In genomic region chr6:113697222-113698205, GRCm38 (mm10) we compare ENCODE assay signal across 8 mouse cellular contexts. TPM values are rescaled to one million over a fixed set of nuclear protein-coding genes. Genes with fewer than 3 reads are reported as not detected.
DNase-seq lines count a peak whose midpoint lies in the region; ATAC-seq and TF ChIP-seq lines count a peak whose summit lies in the region.
"Had no signal": no experiment of that assay in that cellular context is flagged by ENCODE, and none has a peak within 500 bp of the region (broad histone marks: within the 10 kb centered on the region; RNA-seq: fewer than 3 reads in every experiment).

No protein-coding gene starts in this region.

- no peak for TF ChIP-seq RAD21 in CH12.LX (IDR thresholded peaks at IDR 0.05; ENCODE audit: low read depth, low read length)

- H3K36me3 ChIP-seq in CH12.LX (replicated peaks in 1 of 2; ENCODE audit: control insufficient read depth in 1 of 2, insufficient read depth in 1 of 2, low read length in 1 of 2), result peaks cover 36 to 55% of the 10 kb centered on the region in 2 experiments
- no peaks in the 10 kb centered on the region; the same call in 1 of the 2 replicates for H3K36me3 ChIP-seq in embryonic facial prominence, embryonic 11.5 days (replicated peaks; ENCODE audit: control insufficient read depth, insufficient read depth, low read depth, low read length)
- H3K36me3 ChIP-seq in heart, embryonic 14.5 days (ENCODE audit: control insufficient read depth, insufficient read depth, low read length), result peaks cover 45% of the 10 kb centered on the region
- peaks cover 47% of the 10 kb centered on the region for H3K36me3 ChIP-seq in limb, embryonic 10.5 days
- peaks cover 17% of the 10 kb centered on the region for H3K36me3 ChIP-seq in midbrain, embryonic 13.5 days

- TF ChIP-seq EP300 in CH12.LX (IDR thresholded peaks at IDR 0.05; ENCODE audit: low read length), result no peak

- peaks cover 18 to 56% of the 10 kb centered on the region in 2 experiments; a peak in 3 of 4 replicates for H3K4me1 ChIP-seq in CH12.LX (ENCODE audit: control insufficient read depth in 1 of 2, insufficient read depth in 2 of 2)
- H3K4me1 ChIP-seq in embryonic facial prominence, embryonic 11.5 days (ENCODE audit: control insufficient read depth, insufficient read depth, low read length), result no peaks in the 10 kb centered on the region
- H3K4me1 ChIP-seq in heart, embryonic 14.5 days (ENCODE audit: control insufficient read depth in 2 of 2, insufficient read depth in 2 of 2, low read length in 2 of 2), result peaks cover 11 to 22% of the 10 kb centered on the region in 2 experiments
- H3K4me1 ChIP-seq in limb, embryonic 10.5 days, result peaks cover 46% of the 10 kb centered on the region
- peaks cover 33% of the 10 kb centered on the region for H3K4me1 ChIP-seq in midbrain, embryonic 13.5 days (replicated peaks)

- peak overlapping the region; percentile 75 for H3K27ac ChIP-seq in CH12.LX (ENCODE audit: insufficient read depth, low read depth)
- peak overlapping the region; percentile 82 for H3K27ac ChIP-seq in embryonic facial prominence, embryonic 11.5 days (replicated peaks; ENCODE audit: low read depth, low read length)
- peak overlapping the region; percentile 89 to 95 for H3K27ac ChIP-seq in heart, embryonic 14.5 days (replicated peaks in 1 of 2; ENCODE audit: control insufficient read depth in 1 of 2, insufficient read depth in 1 of 2, low read depth in 2 of 2, low read length in 2 of 2)
- peak overlapping the region; percentile 91 for H3K27ac ChIP-seq in limb, embryonic 10.5 days
- H3K27ac ChIP-seq in midbrain, embryonic 13.5 days, result peak overlapping the region; percentile 85

- H3K79me2 ChIP-seq in CH12.LX (replicated peaks; ENCODE audit: control insufficient read depth, extremely low read depth, insufficient read depth, poor library complexity, severe bottlenecking), result peaks cover 50% of the 10 kb centered on the region

- peak overlapping the region; percentile 92 for H3K9ac ChIP-seq in CH12.LX (ENCODE audit: insufficient read depth, low read depth)
- H3K9ac ChIP-seq in embryonic facial prominence, embryonic 11.5 days (replicated peaks; ENCODE audit: low read length), result peak overlapping the region; percentile 83
- H3K9ac ChIP-seq in heart, embryonic 14.5 days (ENCODE audit: low read length), result peak overlapping the region; percentile 92
- H3K9ac ChIP-seq in midbrain, embryonic 13.5 days (replicated peaks), result peak overlapping the region; percentile 84

- TF ChIP-seq CTCF in CH12.LX (conservative IDR thresholded peaks at IDR 0.05 in 1 of 2, IDR thresholded peaks at IDR 0.05 in 1 of 2; ENCODE audit: low read depth in 2 of 2, low read length in 2 of 2), result no peak

- WGBS in embryonic facial prominence, embryonic 11.5 days, result under 1% methylated on average over 90 of the region's 113 CpGs
- under 1% methylated on average over 103 of the region's 113 CpGs for WGBS in heart, embryonic 14.5 days
- 1% methylated on average over 109 of the region's 113 CpGs for WGBS in limb, embryonic 10.5 days
- under 1% methylated on average over 82 of the region's 113 CpGs for WGBS in midbrain, embryonic 13.5 days

- DNase-seq in CH12.LX (ENCODE audit: extremely low read depth) (no peak), R1 (ENCODE audit: low read depth, low spot score) (peak; percentile 57)
- DNase-seq in embryonic facial prominence, embryonic 11.5 days (ENCODE audit: low spot score), result peak; percentile 18
- peak; percentile 66 for DNase-seq in limb, embryonic 10.5 days (ENCODE audit: low spot score)
- peak; percentile 68 for DNase-seq in testis, postnatal 10 days (ENCODE audit: low spot score)

- no peaks in the 10 kb centered on the region for H3K9me3 ChIP-seq in CH12.LX (replicated peaks; ENCODE audit: low read length)
- H3K9me3 ChIP-seq in embryonic facial prominence, embryonic 11.5 days (replicated peaks; ENCODE audit: control insufficient read depth, low read length), result no peaks in the 10 kb centered on the region
- no peaks in the 10 kb centered on the region for H3K9me3 ChIP-seq in heart, embryonic 14.5 days (ENCODE audit: control insufficient read depth, low read length)
- H3K9me3 ChIP-seq in limb, embryonic 10.5 days (replicated peaks), result no peaks in the 10 kb centered on the region
- no peaks in the 10 kb centered on the region for H3K9me3 ChIP-seq in midbrain, embryonic 13.5 days

- no peak for TF ChIP-seq POLR2A in CH12.LX (IDR thresholded peaks at IDR 0.05; ENCODE audit: low read depth, low read length)

- no peak for ATAC-seq in embryonic facial prominence, embryonic 11.5 days (replicated peaks; ENCODE audit: insufficient number of reproducible peaks, low FRiP score, low TSS enrichment, low read depth)
- ATAC-seq in heart, embryonic 14.5 days (ENCODE audit: insufficient number of reproducible peaks, insufficient read depth, low FRiP score, low read depth), result no peak
- no peak; the same call in 1 of the 2 replicates for ATAC-seq in midbrain, embryonic 13.5 days

- peak overlapping the region; percentile 93 for H3K4me2 ChIP-seq in CH12.LX (ENCODE audit: insufficient read depth, low read depth, poor library complexity, severe bottlenecking)
- peak overlapping the region; percentile 99 for H3K4me2 ChIP-seq in embryonic facial prominence, embryonic 11.5 days (ENCODE audit: low read depth, low read length)
- peak overlapping the region; percentile 97 for H3K4me2 ChIP-seq in heart, embryonic 14.5 days (ENCODE audit: low read length)
- H3K4me2 ChIP-seq in midbrain, embryonic 13.5 days (replicated peaks), result peak overlapping the region; percentile 98

- no peaks in the 10 kb centered on the region for H3K27me3 ChIP-seq in CH12.LX (replicated peaks)
- no peaks in the 10 kb centered on the region for H3K27me3 ChIP-seq in embryonic facial prominence, embryonic 11.5 days (ENCODE audit: control insufficient read depth, insufficient read depth, low read length)
- no peaks in the 10 kb centered on the region for H3K27me3 ChIP-seq in heart, embryonic 14.5 days (ENCODE audit: control insufficient read depth, insufficient read depth, low read length)
- no peaks in the 10 kb centered on the region for H3K27me3 ChIP-seq in limb, embryonic 10.5 days (ENCODE audit: low read depth, poor library complexity, severe bottlenecking)
- no peaks in the 10 kb centered on the region for H3K27me3 ChIP-seq in midbrain, embryonic 13.5 days

- dilution Hi-C loops in CH12.LX (cut with MboI; ENCODE audit: extremely low pct_ligation_motif_present, extremely low pct_unique_long_range_greater_than_20kb, low sequenced_read_pairs), result no loop called here

- H3K4me3 ChIP-seq in CH12.LX (replicated peaks in 1 of 3; ENCODE audit: low read depth in 2 of 3, low read length in 2 of 3, poor library complexity in 1 of 3), result peak overlapping the region; percentile 82 to 97 (median 96)
- H3K4me3 ChIP-seq in embryonic facial prominence, embryonic 11.5 days (ENCODE audit: low read depth, low read length), result peak overlapping the region; percentile 91
- peak overlapping the region; percentile 79 to 95 for H3K4me3 ChIP-seq in heart, embryonic 14.5 days (ENCODE audit: control insufficient read depth in 1 of 2, insufficient read depth in 1 of 2, low read depth in 1 of 2, low read length in 2 of 2)
- H3K4me3 ChIP-seq in limb, embryonic 10.5 days, result peak overlapping the region; percentile 93
- peak overlapping the region; percentile 93 for H3K4me3 ChIP-seq in midbrain, embryonic 13.5 days (replicated peaks)

- in situ Hi-C loops in CH12.LX (cut with MboI; ENCODE audit: low pct_ligation_motif_present, low pct_unique_long_range_greater_than_20kb, low sequenced_read_pairs), result no loop called here

TF ChIP-seq in CH12.LX, 34 proteins besides CTCF, POLR2A, EP300 and RAD21 (continues in another document):
- TF ChIP-seq TCF12 (IDR thresholded peaks at IDR 0.05; ENCODE audit: low read depth, low read length), result no peak
- no peak for TF ChIP-seq PAX5 (IDR thresholded peaks at IDR 0.05; ENCODE audit: low read length)
- TF ChIP-seq MXI1 (IDR thresholded peaks at IDR 0.05; ENCODE audit: low read depth, low read length), result peak; percentile 89
- TF ChIP-seq UBTF (IDR thresholded peaks at IDR 0.05; ENCODE audit: low read depth, low read length), result peak; percentile 13; the same call in 1 of the 2 replicates
- TF ChIP-seq MAX (IDR thresholded peaks at IDR 0.05; ENCODE audit: low read length), result peak; percentile 66

RNA-seq across cellular contexts. Expression of gene Tatdn2, which starts 0.7 kb away (rescaled TPM):
- total RNA-seq in CH12.LX (2012; rRNA removed) (35.1 and 62.5 TPM in 2 replicates), CH12.LX (2014; rRNA removed) (34.5 and 35.5 TPM in 2 replicates)
- 58.0 and 70.8 TPM in 2 replicates for polyA plus RNA-seq in CH12.LX (2012; ENCODE audit: insufficient read length, low read depth)
- polyA plus RNA-seq in embryonic facial prominence, embryonic 11.5 days (2014; fragmentation: Nextera tagmentation; extraction: Ambion mirVana), result 0.84 and 1.6 TPM in 2 replicates
- polyA plus RNA-seq in heart, embryonic 14.5 days (2014; fragmentation: Nextera tagmentation; extraction: Ambion mirVana), result 0.93 and 1.1 TPM in 2 replicates
- 0.48 and 0.89 TPM in 2 replicates for polyA plus RNA-seq in limb, embryonic 10.5 days (2016; fragmentation: Nextera tagmentation; extraction: Ambion mirVana)
- polyA plus RNA-seq in midbrain, embryonic 13.5 days (2015; fragmentation: Nextera tagmentation; extraction: Ambion mirVana), result 0.93 and 1.0 TPM in 2 replicates

RNA-seq across cellular contexts. Expression of gene Ghrl, which starts 22.2 kb away (rescaled TPM):
- not detected in 2 replicates for total RNA-seq in CH12.LX (2012; rRNA removed)
- total RNA-seq in CH12.LX (2014; rRNA removed), result not detected in 2 replicates
- 1.1 and 2.6 TPM in 2 replicates for polyA plus RNA-seq in CH12.LX (2012; ENCODE audit: insufficient read length, low read depth)
- not detected in 2 replicates for polyA plus RNA-seq in embryonic facial prominence, embryonic 11.5 days (2014; fragmentation: Nextera tagmentation; extraction: Ambion mirVana)
- polyA plus RNA-seq in heart, embryonic 14.5 days (2014; fragmentation: Nextera tagmentation; extraction: Ambion mirVana), result 0.23 TPM in 1 of 2 replicates, not detected in the other
- not detected in 2 replicates for polyA plus RNA-seq in limb, embryonic 10.5 days (2016; fragmentation: Nextera tagmentation; extraction: Ambion mirVana)
- 0.70 and 1.8 TPM in 2 replicates for polyA plus RNA-seq in midbrain, embryonic 13.5 days (2015; fragmentation: Nextera tagmentation; extraction: Ambion mirVana)
- total RNA-seq: hematopoietic stem cell, adult 5-6 weeks had no signal

RNA-seq across cellular contexts. Expression of gene Sec13, which starts 43.0 kb away (rescaled TPM):
- total RNA-seq in CH12.LX (2012; rRNA removed) (209 and 244 TPM in 2 replicates), CH12.LX (2014; rRNA removed) (257 and 267 TPM in 2 replicates)
- polyA plus RNA-seq in CH12.LX (2012; ENCODE audit: insufficient read length, low read depth), result 145 and 156 TPM in 2 replicates
- polyA plus RNA-seq in embryonic facial prominence, embryonic 11.5 days (2014; fragmentation: Nextera tagmentation; extraction: Ambion mirVana), result 274 and 299 TPM in 2 replicates
- polyA plus RNA-seq in heart, embryonic 14.5 days (2014; fragmentation: Nextera tagmentation; extraction: Ambion mirVana), result 186 and 211 TPM in 2 replicates
- 309 and 316 TPM in 2 replicates for polyA plus RNA-seq in limb, embryonic 10.5 days (2016; fragmentation: Nextera tagmentation; extraction: Ambion mirVana)
- 229 and 232 TPM in 2 replicates for polyA plus RNA-seq in midbrain, embryonic 13.5 days (2015; fragmentation: Nextera tagmentation; extraction: Ambion mirVana)

RNA-seq across cellular contexts. Expression of gene Irak2, which starts 59.2 kb away (rescaled TPM):
- 31.6 and 39.5 TPM in 2 replicates for total RNA-seq in CH12.LX (2012; rRNA removed)
- 26.9 and 30.0 TPM in 2 replicates for total RNA-seq in CH12.LX (2014; rRNA removed)
- 32.5 and 38.6 TPM in 2 replicates for polyA plus RNA-seq in CH12.LX (2012; ENCODE audit: insufficient read length, low read depth)
- polyA plus RNA-seq in embryonic facial prominence, embryonic 11.5 days (2014; fragmentation: Nextera tagmentation; extraction: Ambion mirVana), result 2.2 and 4.0 TPM in 2 replicates
- polyA plus RNA-seq in heart, embryonic 14.5 days (2014; fragmentation: Nextera tagmentation; extraction: Ambion mirVana), result 3.9 and 4.7 TPM in 2 replicates
- polyA plus RNA-seq in limb, embryonic 10.5 days (2016; fragmentation: Nextera tagmentation; extraction: Ambion mirVana), result 4.5 and 8.0 TPM in 2 replicates
- 0.99 and 1.3 TPM in 2 replicates for polyA plus RNA-seq in midbrain, embryonic 13.5 days (2015; fragmentation: Nextera tagmentation; extraction: Ambion mirVana)

Comparison
In these comparisons a context has a peak if more than half of its experiments do, and no peak if none do; other contexts are left out.
1. RNA of gene Tatdn2, which starts 0.7 kb away (polyA plus RNA-seq): 58.0 to 70.8 TPM in CH12.LX; 0.93 to 1.1 TPM in heart, embryonic 14.5 days, 0.93 to 1.0 TPM in midbrain, embryonic 13.5 days, 0.84 to 1.6 TPM in embryonic facial prominence, embryonic 11.5 days and 0.48 to 0.89 TPM in limb, embryonic 10.5 days; every median in the first group is over 10 times any median in the second.
2. Peak in every context shown above with its lines, with median percentiles within 50 percentile points of each other: H3K27ac ChIP-seq, H3K4me2 ChIP-seq, H3K4me3 ChIP-seq and H3K9ac ChIP-seq.